ENCODE assay signal across 8 mouse cellular contexts in genomic region chr10:57531076-57531475, GRCm38 (mm10). TPM values are rescaled to one million over a fixed set of nuclear protein-coding genes. Genes with fewer than 3 reads are reported as not detected.
DNase-seq lines count a peak whose midpoint lies in the region; ATAC-seq and TF ChIP-seq lines count a peak whose summit lies in the region.

No protein-coding gene starts in this region.

- intact Hi-C loops in gastrocnemius, adult 2 months (cut with DNase I): no loop called here

- no peak for TF ChIP-seq CTCF in gastrocnemius, adult 2 months (IDR thresholded peaks at IDR 0.05)

- peak overlapping the region; percentile 90 for H3K4me2 ChIP-seq in hindbrain, embryonic 15.5 days
- H3K4me2 ChIP-seq in midbrain, embryonic 11.5 days: peak overlapping the region; percentile 69

- H3K4me3 ChIP-seq in gastrocnemius, adult 2 months: peak overlapping the region; percentile 75
- H3K4me3 ChIP-seq in hindbrain, embryonic 15.5 days: peak overlapping the region; percentile 96
- peak overlapping the region; percentile 85 for H3K4me3 ChIP-seq in midbrain, embryonic 11.5 days (ENCODE audit: low read depth, low read length)

- H3K27ac ChIP-seq in gastrocnemius, adult 2 months: peak overlapping the region; percentile 96
- H3K27ac ChIP-seq in hindbrain, embryonic 15.5 days (replicated peaks): no peak overlapping the region
- no peak overlapping the region for H3K27ac ChIP-seq in midbrain, embryonic 11.5 days (ENCODE audit: low read depth, low read length)

- no peak for ATAC-seq in hindbrain, embryonic 15.5 days (ENCODE audit: low FRiP score, low read depth)
- no peak for ATAC-seq in midbrain, embryonic 11.5 days (ENCODE audit: low FRiP score)

- H3K9ac ChIP-seq in hindbrain, embryonic 15.5 days: peak overlapping the region; percentile 98
- H3K9ac ChIP-seq in midbrain, embryonic 11.5 days (ENCODE audit: low read length): peak overlapping the region; percentile 91; the same call in 1 of the 2 replicates

- H3K36me3 ChIP-seq in hindbrain, embryonic 15.5 days: peaks cover 10% of the 10 kb centered on the region
- peaks cover 6% of the 10 kb centered on the region; the same call in 1 of the 2 replicates for H3K36me3 ChIP-seq in midbrain, embryonic 11.5 days (ENCODE audit: control insufficient read depth, insufficient read depth, low read length)

- H3K4me1 ChIP-seq in hindbrain, embryonic 15.5 days (replicated peaks): peaks cover 36% of the 10 kb centered on the region
- peaks cover 15% of the 10 kb centered on the region for H3K4me1 ChIP-seq in midbrain, embryonic 11.5 days (ENCODE audit: control insufficient read depth, insufficient read depth, low read length)

- 62% methylated on average over 2 of the region's 2 CpGs for WGBS in hindbrain, embryonic 15.5 days
- 71% methylated on average over 2 of the region's 2 CpGs for WGBS in midbrain, embryonic 11.5 days

- no peaks in the 10 kb centered on the region for H3K9me3 ChIP-seq in hindbrain, embryonic 15.5 days
- no peaks in the 10 kb centered on the region for H3K9me3 ChIP-seq in midbrain, embryonic 11.5 days (ENCODE audit: control insufficient read depth, low read length)

- DNase-seq in gastrocnemius, adult 2 months: no peak
- no peak for DNase-seq in gastrocnemius, postnatal 25 days
- peak; percentile 22 to 49 for DNase-seq in right cerebral cortex, postnatal 36 days (ENCODE audit: low spot score in 2 of 2)
- DNase-seq in right cerebral cortex, postnatal 4 days: no peak
- DNase-seq in midbrain, embryonic 11.5 days (ENCODE audit: low spot score, missing footprints): no peak
- no peak for DNase-seq in adrenal gland, adult 18-20 months (ENCODE audit: low spot score in 2 of 2)
- DNase-seq in cerebellum, postnatal 10 days: no peak

- H3K27me3 ChIP-seq in hindbrain, embryonic 15.5 days: 0 out of 2 replicates have a peak, but pooled peaks cover 4% of the 10 kb centered on the region
- no peaks in the 10 kb centered on the region for H3K27me3 ChIP-seq in midbrain, embryonic 11.5 days (ENCODE audit: control insufficient read depth, insufficient read depth, low read length)

RNA-seq across cellular contexts. Expression of gene Serinc1, which starts 1.3 kb away (rescaled TPM):
- 100 to 1,000 TPM; 180 to 183 TPM for total RNA-seq in gastrocnemius, adult 2 months (2021)
- total RNA-seq in gastrocnemius, postnatal 25 days (2021): 100 to 1,000 TPM; 144 to 171 TPM
- 392 and 396 TPM in 2 replicates for polyA plus RNA-seq in hindbrain, embryonic 15.5 days (2015; fragmentation: Nextera tagmentation; extraction: Ambion mirVana)
- polyA plus RNA-seq in midbrain, embryonic 11.5 days (2014; fragmentation: Nextera tagmentation; extraction: Ambion mirVana): 243 and 274 TPM in 2 replicates
- total RNA-seq in adrenal gland, adult 18-20 months (2021): 100 to 1,000 TPM; 309 to 380 TPM

RNA-seq across cellular contexts. Expression of gene Hsf2, which starts 44.9 kb away (rescaled TPM):
- 10 to 100 TPM; 22.6 to 22.8 TPM for total RNA-seq in gastrocnemius, adult 2 months (2021)
- 10 to 100 TPM; 23.0 to 29.8 TPM for total RNA-seq in gastrocnemius, postnatal 25 days (2021)
- 46.5 and 49.0 TPM in 2 replicates for polyA plus RNA-seq in hindbrain, embryonic 15.5 days (2015; fragmentation: Nextera tagmentation; extraction: Ambion mirVana)
- polyA plus RNA-seq in midbrain, embryonic 11.5 days (2014; fragmentation: Nextera tagmentation; extraction: Ambion mirVana): 83.3 and 86.8 TPM in 2 replicates
- 10 to 100 TPM; 12.4 to 16.5 TPM for total RNA-seq in adrenal gland, adult 18-20 months (2021)

Comparison
In these comparisons a context has a peak if more than half of its experiments do, and no peak if none do; other contexts are left out.
1. DNase-seq: peak in right cerebral cortex, postnatal 36 days (2 of 2); none in gastrocnemius, adult 2 months (single experiment), gastrocnemius, postnatal 25 days (single experiment), right cerebral cortex, postnatal 4 days (single experiment), midbrain, embryonic 11.5 days (single experiment), adrenal gland, adult 18-20 months (0 of 2) and cerebellum, postnatal 10 days (0 of 2).
2. Peak in every context shown above with its lines, with median percentiles within 50 percentile points of each other: H3K4me3 ChIP-seq.